Mouse (Mus musculus): ENCODE measurements around the gene Ptpn3. TPM values are rescaled to one million over a fixed set of nuclear protein-coding genes. Genes with fewer than 3 reads are reported as not detected.

Ptpn3 gene
- total RNA-seq, 4 experiments from 2014 or later: 67.3 to 86.5 (median 79.2) TPM

DNA sequence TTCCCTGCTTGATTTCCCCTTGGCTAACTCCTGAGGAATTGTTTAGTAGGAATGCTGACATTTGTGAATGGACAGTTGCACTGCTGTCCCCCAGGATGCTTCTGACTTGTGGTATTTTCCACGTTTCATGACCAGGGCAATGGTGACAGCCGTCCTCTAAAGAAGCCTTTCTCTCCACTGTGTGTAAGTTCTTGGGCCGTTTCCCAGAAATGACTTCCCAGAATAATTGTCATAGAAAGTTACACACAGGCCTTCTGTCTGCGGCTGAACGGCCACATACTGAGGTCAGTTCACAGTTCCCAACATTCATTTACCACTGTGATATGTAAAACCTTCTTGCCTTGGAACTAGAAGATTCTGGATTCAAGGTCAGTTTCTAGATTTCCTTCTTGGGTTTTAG is 129.8 kb downstream of the Ptpn3 start:
- peak in 1 of 2 experiments; percentile 28 for DNase-seq (ENCODE audit: low spot score in 2 of 2)

DNA sequence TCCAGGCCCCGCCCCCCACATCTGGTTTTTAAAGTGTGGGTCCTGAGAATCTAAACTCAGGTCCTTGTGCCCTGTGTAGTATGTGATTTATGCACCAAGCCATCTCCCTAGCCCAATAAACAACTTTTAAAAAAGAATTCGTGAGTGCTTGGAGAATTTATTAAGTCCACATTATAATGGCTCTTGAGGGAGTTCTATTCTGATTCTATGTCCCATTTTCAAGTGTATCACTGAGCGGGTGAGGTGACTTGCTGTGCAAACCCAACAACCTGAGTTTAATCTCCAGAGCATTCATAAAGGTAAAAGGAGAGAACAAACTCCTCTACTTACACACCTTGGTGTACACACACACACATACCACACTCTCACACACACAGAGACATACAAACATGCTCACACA is 133.0 kb downstream of the Ptpn3 start:
- DNase-seq (ENCODE audit: low spot score in 2 of 2): no peak

- no peak for DNase-seq (ENCODE audit: low spot score in 2 of 2)
These were observed 133.4 kb downstream of the Ptpn3 start for GRCm38 (mm10) chr4:57168277-57168676.

DNA sequence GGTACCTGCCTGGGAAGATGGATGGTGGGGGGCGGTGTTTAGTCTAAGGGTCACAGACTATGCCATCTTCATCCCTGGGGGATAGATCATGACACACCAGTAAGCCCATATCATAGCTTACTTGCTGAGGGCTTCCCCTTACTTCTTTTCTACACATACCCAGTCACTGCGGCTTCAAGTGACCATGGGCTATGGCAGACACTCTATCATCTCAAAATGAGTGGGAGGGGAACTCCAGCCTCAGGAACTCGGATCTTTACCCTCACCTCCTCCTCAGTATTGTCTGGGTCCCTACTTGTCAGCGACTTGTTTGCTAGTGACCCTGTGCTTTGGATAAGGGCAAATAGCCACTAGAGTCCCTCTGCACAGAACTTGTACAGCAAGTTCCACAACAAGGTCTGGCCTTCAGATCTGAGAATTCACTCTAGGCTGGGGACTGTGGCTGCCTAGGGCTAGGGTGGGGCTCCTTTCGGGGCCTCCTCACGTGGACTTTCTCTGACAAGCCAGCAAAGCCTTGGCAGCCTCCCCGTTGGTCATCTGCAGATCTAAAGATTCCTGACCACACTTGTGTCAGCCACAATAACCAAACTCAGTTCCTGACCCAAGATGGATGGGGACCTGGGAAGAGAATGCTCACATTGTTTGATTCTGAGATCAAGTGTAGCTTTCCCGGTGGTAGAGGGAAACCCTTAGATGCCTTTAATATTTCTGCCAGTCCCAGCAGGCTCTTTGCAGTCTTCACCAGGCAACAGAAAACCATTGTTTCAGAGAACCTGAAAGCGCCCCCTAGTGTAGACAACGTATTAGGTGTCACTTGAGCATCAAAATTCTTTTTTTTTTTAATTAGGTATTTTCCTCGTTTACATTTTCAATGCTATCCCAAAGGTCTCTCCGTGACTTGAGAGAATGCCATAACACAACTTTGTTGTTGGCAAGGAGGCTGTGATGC is 134.4 kb downstream of the Ptpn3 start:
- DNase-seq (ENCODE audit: low spot score in 2 of 2): no peak

DNA sequence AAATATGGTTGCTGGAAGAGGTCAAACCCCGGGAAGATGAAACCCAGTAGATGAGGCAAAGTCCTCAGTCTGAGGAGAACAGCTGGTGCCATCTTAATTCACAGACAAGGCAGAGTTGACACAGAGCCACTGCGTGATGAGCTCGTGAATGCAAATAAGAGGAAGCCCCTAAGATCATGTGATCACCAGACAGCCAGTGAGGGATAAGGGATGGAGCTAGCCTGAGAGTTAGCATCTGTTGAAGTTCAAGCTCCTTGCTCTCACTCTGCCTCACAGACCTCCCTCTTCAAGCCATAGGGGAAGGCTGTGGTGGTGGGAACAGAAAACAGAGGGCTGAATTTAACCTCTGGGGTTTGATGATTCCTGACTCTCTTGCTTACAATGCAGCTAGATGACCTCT is 136.0 kb downstream of the Ptpn3 start:
- no peak for DNase-seq (ENCODE audit: low spot score in 2 of 2)

- DNase-seq (ENCODE audit: low spot score in 2 of 2): no peak
These were observed 136.9 kb downstream of the Ptpn3 start for GRCm38 (mm10) chr4:57164578-57165210.

- peak; percentile 28 to 41 for DNase-seq (ENCODE audit: low spot score in 2 of 2)
These were observed 138.6 kb downstream of the Ptpn3 start for GRCm38 (mm10) chr4:57162789-57163722.

- no peak for DNase-seq (ENCODE audit: low spot score in 2 of 2)
These were observed 141.1 kb downstream of the Ptpn3 start for GRCm38 (mm10) chr4:57160571-57160970.

DNA sequence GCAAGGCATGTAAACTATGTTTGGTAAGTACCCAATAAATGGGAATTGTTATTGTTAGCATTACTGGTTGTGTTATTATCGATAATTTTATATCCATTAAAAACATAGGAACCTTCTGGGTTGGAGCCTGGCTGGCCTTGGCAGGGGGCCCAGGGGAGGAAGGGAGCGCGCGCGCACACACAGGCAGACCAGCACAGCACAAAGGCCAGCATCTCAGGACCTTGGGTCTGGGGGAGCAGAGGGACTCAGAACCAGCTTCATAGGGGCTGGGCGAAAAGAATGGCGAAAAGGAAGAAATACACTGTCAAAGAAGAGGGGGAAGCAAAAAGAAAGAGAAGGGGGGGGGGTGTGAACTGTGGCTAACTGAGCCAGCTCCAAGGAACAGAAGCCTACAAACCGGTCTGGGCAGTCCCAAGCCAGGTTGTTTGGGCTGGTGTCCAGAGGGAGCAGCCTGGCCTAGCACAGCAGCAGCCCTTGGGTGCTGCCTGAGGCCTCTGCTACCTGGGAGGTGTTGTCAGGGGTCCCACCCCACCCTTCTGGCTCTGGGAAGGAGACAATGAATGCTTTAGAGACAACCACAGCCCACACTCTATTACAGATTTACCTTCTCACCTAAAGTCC is 145.0 kb downstream of the Ptpn3 start:
- DNase-seq (ENCODE audit: low spot score in 2 of 2): no peak

GRCm38 (mm10) chr4:57153838-57154237 is 147.8 kb downstream of the Ptpn3 start:
- DNase-seq (ENCODE audit: low spot score in 2 of 2): no peak

DNA sequence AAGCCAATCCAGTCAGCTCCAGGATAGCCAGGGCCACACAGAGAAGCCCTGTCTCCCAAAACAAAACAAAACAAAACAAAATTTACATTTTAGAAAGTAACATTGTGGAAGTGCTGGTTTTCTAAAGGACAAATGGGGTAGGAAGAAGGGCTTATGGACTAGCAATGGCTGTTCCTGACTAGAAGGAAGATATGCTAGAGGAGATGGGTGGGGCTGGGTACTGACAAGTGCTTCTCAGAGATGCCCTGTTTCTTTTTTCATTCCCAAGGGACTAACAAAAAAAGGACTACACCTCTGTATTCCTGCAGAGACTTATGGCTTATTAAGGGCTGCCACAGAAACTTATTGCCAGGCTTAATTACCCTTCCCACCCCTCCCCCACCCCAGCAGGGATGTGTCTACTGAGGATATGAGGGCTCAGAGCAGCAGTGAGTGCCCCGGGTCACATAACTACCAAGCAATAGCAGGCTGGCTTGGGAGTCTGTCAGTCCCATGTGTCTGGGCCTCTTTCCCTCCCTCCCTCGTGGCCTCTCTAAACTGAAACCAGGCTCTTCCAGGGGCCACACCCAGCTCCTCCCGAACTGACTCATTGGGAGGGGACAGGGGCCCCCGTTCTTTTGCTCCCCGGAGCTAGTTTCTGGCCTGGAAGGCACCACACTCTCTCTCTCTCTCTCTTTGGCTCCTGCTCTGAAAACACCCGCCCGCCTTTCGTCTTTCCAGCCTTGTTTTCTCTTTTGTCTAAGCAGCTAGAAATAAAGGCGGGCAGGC is 148.4 kb downstream of the Ptpn3 start:
- no peak for DNase-seq (ENCODE audit: low spot score in 2 of 2)

DNA sequence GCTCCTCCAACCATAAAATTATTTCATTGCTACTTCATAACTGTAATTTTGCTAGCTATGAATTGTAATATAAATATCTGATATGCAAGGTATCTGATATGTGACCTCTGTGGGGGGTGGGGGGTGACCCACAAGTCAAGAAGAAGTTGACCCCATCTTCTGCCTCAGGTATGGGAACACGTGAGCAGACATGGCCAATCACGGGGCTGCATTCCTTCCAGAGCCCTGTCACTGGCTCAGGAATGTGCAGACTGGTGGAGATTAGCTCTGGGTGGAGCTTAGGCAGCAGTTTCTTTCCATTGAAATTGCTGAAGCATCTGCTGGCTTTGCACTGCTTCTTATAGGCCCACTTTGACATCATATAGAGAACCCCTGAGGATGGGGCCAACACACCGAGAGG is 153.5 kb downstream of the Ptpn3 start:
- DNase-seq (ENCODE audit: low spot score in 2 of 2): no peak

GRCm38 (mm10) chr4:57143026-57143937 is 158.4 kb downstream of the Ptpn3 start, which contains the start of gene Epb41l4b:
Gene Epb41l4b, minus strand, starts transcription at chr4:57143437.
- peak; percentile 26 to 77 for DNase-seq (ENCODE audit: low spot score in 2 of 2)

DNA sequence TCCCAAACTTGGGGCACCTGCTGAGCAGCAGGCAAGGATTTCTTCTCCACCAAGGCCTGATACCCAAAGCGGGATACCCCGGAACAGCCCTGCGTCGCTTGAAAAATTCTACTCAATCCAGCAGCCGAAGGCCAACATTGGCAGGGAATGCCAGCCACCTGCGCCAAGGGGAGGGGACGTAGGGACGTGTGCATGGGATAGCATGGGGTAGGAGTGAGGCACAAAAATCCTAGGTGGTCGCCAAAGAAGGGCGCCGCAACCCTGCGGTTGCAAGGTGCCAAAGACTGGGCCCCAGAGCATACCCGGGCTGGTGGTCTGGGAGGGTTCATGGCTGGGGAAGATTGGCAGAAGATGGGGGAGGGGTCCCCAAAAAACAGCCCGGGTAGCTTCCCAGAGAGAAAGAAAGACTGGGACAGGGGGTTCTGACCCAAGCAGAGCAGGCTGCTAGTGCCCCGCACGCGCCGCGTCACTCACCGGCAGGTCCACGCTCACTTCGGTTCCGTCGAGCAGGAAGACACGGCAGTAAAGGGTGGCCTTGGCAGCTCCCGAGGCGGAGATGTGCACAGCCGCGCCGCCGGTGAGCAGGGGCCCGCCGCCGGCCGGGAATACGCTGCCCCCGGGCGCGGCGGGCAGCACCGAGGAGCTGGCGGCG is 159.1 kb downstream of the Ptpn3 start:
- DNase-seq (ENCODE audit: low spot score in 2 of 2): no peak

GRCm38 (mm10) chr4:57141908-57142361 is 159.7 kb downstream of the Ptpn3 start:
- no peak for DNase-seq (ENCODE audit: low spot score in 2 of 2)

GRCm38 (mm10) chr4:57140992-57141717 is 160.5 kb downstream of the Ptpn3 start:
- no peak for DNase-seq (ENCODE audit: low spot score in 2 of 2)

Measured in layer of hippocampus, adult 8-10 months (tissue).